Mouse (Mus musculus) heart, adult 2 months (tissue): Measurements from ENCODE around the gene Minpp1. TPM values are rescaled to one million over a fixed set of nuclear protein-coding genes. Genes with fewer than 3 reads are reported as not detected.

ENCODE experiments used
- DNase-seq, 2 experiments: peaks; one replicate each; pipeline ENCODE4 v3.0.0; 2021
- H3K27ac ChIP-seq: fragments of 200-600 bp; 2 replicates; pipeline ENCODE4 v1.8.1; 2022
- H3K27me3 ChIP-seq: fragments of 200-500 bp; 2 replicates; pipeline ENCODE4 v1.6.1; 2012; ENCODE audit warnings: mild to moderate bottlenecking, low read length, inconsistent platforms, mixed read lengths; ENCODE audit not compliant: control insufficient read depth, insufficient read depth
- H3K36me3 ChIP-seq: fragments of 200-500 bp; 2 replicates; pipeline ENCODE4 v1.6.1; 2012; ENCODE audit warnings: low read length, inconsistent platforms; ENCODE audit not compliant: control insufficient read depth, insufficient read depth
- H3K4me1 ChIP-seq: fragments of 200-500 bp; 2 replicates; pipeline ENCODE4 v1.6.1; 2011; ENCODE audit warnings: low read length; ENCODE audit not compliant: control insufficient read depth, insufficient read depth
- H3K4me3 ChIP-seq: fragments of 200-600 bp; 2 replicates; pipeline ENCODE4 v1.8.1; 2022
- H3K79me2 ChIP-seq: fragments of 200-500 bp; replicated peaks from 2 replicates; pipeline ENCODE4 v1.6.1; 2012; ENCODE audit warnings: mild to moderate bottlenecking, inconsistent platforms, low read length, moderate library complexity, mixed read lengths; ENCODE audit not compliant: control insufficient read depth, insufficient read depth
- H3K9ac ChIP-seq: fragments of 200-500 bp; 2 replicates; pipeline ENCODE4 v1.6.1; 2012; ENCODE audit warnings: low read depth, mild to moderate bottlenecking, control low read depth, inconsistent platforms, low read length, mixed read lengths
- CTCF ChIP-seq: fragments of 200-600 bp; IDR thresholded peaks from 2 replicates; pipeline ENCODE4 v1.8.1; 2022; ENCODE audit warnings: antibody characterized with exemption, mild to moderate bottlenecking, moderate library complexity
- EP300 ChIP-seq: fragments of 200-500 bp; IDR thresholded peaks from 2 replicates; pipeline ENCODE4 v1.6.1; 2011; ENCODE audit warnings: low read depth, low read length, control low read depth; ENCODE audit not compliant: insufficient read depth
- POLR2A ChIP-seq: fragments of 200-500 bp; IDR thresholded peaks from 2 replicates; pipeline ENCODE4 v1.6.1; 2011; ENCODE audit warnings: mild to moderate bottlenecking, low read depth, low read length, control low read depth; ENCODE audit not compliant: insufficient read depth
- WGBS: fragments of 180-500 bp; shearing (Covaris S2); methylation state at CpG from one replicate; pipeline ENCODE4 v1.1.7; 2018; 5-methylcytosine and 5-hydroxymethylcytosine counted together
- intact Hi-C: fragments of 180-260 bp; cut with DNase I; formaldehyde crosslinking; loops from one replicate; pipeline ENCODE4 v1.15.1; 2025
- polyA plus RNA-seq: library from polyadenylated mRNA; depleted of rRNA; stranded (reverse); fragments of >200 nt; gene quantifications from 2 replicates; pipeline ENCODE4 v1.2.3, GENCODE M21; 2012
- total RNA-seq, 2 experiments: library from RNA; stranded (reverse); gene quantifications; 2 replicates each; pipeline ENCODE4 v1.2.3; 2021

Gene Minpp1
- total and polyA plus RNA-seq, 3 experiments: 8.7 to 14.3 (median 14.2) TPM

DNA sequence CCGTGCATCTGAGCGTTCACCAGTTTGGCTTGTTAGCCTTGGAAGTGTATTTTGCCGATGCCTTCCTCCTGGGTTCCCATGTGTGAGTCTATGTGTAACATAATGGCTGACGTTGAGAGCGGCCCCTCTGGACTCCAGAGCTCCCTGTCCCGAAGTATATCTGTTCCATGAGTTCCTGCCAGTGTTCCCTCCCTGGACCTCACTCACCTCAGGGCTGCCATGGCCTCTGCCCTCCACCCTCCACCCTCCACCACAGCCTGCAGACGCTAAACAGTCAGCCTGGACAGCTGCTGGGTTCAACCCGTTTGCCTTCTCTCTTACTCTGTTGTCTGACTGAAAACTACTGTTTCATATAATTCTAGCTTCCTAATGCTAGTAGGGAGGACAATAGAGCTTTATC lies 20.5 kb downstream of the Minpp1 start:
- Histone ChIP-seq H3K27ac (no peak overlapping the region), H3K9ac (no peak overlapping the region), H3K4me3 (no peak overlapping the region), H3K36me3 (peaks cover under 1% of the 10 kb centered on the region; the same call in 1 of the 2 replicates), H3K27me3 (no peaks in the 10 kb centered on the region), H3K79me2 (no peaks in the 10 kb centered on the region; the same call in 1 of the 2 replicates), H3K4me1 (no peaks in the 10 kb centered on the region)
- intact Hi-C loops: loop anchor here (5.0 to 10.0 kb wide), 2 partner anchors 534 to 859 kb away; no protein-coding TSS in a partner anchor
- DNase-seq: no peak
- TF ChIP-seq EP300: no peak
- no peak for TF ChIP-seq CTCF
- no peak for TF ChIP-seq POLR2A
- WGBS: 84% methylated on average over 8 of the region's 8 CpGs

DNA sequence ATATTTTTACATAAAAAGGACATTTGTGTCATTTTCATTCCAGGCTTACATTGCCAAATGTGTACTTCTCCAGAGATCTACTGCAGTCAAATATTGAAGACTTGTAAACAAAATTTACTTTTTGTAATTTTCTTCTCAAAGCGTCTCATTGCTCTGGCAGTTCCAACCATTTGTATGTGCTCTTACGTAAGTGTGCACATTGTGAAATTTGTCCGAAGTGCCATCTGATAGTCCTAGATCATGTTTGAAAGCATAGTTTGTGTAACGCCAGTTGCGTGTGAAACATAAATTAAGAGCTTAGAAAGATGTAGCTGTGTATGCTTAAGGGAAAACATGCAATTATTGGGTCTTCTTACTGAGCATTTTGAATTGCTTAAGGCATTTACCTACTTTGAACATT lies 20.9 kb downstream of the Minpp1 start:
- Histone ChIP-seq H3K4me1 (no peaks in the 10 kb centered on the region), H3K79me2 (no peaks in the 10 kb centered on the region; the same call in 1 of the 2 replicates), H3K9ac (no peak overlapping the region), H3K4me3 (no peak overlapping the region), H3K36me3 (peaks cover 2% of the 10 kb centered on the region; the same call in 1 of the 2 replicates), H3K27ac (no peak overlapping the region), H3K27me3 (no peaks in the 10 kb centered on the region)
- WGBS: 95% methylated on average over 5 of the region's 5 CpGs
- TF ChIP-seq CTCF (no peak), POLR2A (no peak), EP300 (no peak)
- no peak for DNase-seq
- intact Hi-C loops: loop anchor here (5.0 to 10.0 kb wide), 2 partner anchors 534 to 858 kb away; no protein-coding TSS in a partner anchor

DNA sequence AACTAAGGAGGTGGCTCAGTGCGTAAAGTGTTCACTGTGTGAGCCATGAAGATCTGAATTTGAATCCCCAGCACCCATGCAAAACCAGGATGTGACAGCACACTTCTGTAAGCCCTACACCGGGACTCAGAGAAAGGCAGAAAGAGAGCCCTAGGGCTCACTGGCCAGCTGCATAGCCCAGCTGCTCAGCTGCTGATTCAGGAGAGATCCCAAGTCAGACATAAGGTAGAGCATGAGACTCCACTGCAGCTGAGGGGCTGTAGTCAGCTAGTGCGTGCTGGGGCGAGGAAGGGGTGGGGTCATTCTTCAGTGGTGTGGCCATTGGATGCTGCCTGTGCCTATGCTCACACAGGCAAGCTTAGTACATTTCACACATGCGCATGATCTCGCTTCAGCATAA lies 21.5 kb downstream of the Minpp1 start:
- Histone ChIP-seq H3K27ac (no peak overlapping the region), H3K27me3 (no peaks in the 10 kb centered on the region), H3K4me3 (no peak overlapping the region), H3K4me1 (no peaks in the 10 kb centered on the region), H3K79me2 (no peaks in the 10 kb centered on the region; the same call in 1 of the 2 replicates), H3K36me3 (peaks cover 2% of the 10 kb centered on the region; the same call in 1 of the 2 replicates), H3K9ac (no peak overlapping the region)
- DNase-seq: no peak
- WGBS: 95% methylated on average over 6 of the region's 6 CpGs
- intact Hi-C loops: loop anchor here (5.0 to 10.0 kb wide), 2 partner anchors 535 to 858 kb away; no protein-coding TSS in a partner anchor
- TF ChIP-seq EP300 (no peak), CTCF (no peak), POLR2A (no peak)

DNA sequence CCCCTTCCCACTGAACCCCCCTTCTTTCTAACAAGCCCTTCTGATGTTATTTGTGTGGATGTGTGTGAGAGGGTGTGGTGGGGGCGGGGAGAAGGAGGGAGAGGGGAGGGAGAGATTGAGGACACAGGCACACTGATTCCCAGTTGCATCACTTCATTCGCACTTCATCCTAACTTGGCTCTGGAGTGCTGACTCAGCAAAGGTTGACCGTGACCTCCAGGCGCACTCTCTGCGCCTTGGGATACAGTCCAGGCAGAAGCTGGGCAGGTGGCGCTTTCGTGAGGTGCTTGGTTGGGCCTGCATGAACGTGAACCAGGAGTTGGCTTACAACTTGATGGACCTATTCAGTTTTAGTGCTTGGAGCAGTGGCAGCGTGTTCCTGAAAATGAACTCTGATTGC lies 22.0 kb downstream of the Minpp1 start:
- TF ChIP-seq EP300 (no peak), CTCF (no peak), POLR2A (no peak)
- DNase-seq: no peak
- intact Hi-C loops: loop anchor here (5.0 to 10.0 kb wide), 2 partner anchors 535 to 857 kb away; no protein-coding TSS in a partner anchor
- Histone ChIP-seq H3K36me3 (peaks cover 2% of the 10 kb centered on the region; the same call in 1 of the 2 replicates), H3K27ac (no peak overlapping the region), H3K4me1 (no peaks in the 10 kb centered on the region), H3K27me3 (no peaks in the 10 kb centered on the region), H3K4me3 (no peak overlapping the region), H3K79me2 (no peaks in the 10 kb centered on the region; the same call in 1 of the 2 replicates), H3K9ac (no peak overlapping the region)
- 90% methylated on average over 9 of the region's 9 CpGs for WGBS

DNA sequence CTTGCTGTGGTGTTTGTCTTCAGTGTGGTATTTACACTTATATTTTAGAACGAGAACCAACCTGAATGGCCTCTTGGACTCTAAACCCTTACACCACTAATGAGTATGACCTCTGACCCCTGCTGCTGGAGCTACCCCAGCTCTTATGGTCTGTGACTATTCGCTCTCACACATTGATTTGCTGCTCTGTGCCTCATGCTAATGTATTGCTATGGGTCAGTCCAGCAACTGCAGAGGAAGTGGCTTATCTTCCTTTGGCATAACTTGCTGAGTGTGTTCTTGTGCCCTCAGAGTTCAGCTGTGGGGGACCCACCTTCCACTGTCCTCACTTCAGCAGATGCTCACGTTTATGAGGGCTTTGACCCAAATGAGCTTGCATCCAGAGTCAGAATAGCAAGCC lies 24.7 kb downstream of the Minpp1 start:
- intact Hi-C loops: no loop called here
- Histone ChIP-seq H3K4me3 (no peak overlapping the region), H3K36me3 (peaks cover 2% of the 10 kb centered on the region; the same call in 1 of the 2 replicates), H3K27ac (no peak overlapping the region), H3K9ac (no peak overlapping the region), H3K27me3 (no peaks in the 10 kb centered on the region), H3K79me2 (no peaks in the 10 kb centered on the region), H3K4me1 (no peaks in the 10 kb centered on the region)
- no peak for TF ChIP-seq CTCF
- no peak for TF ChIP-seq EP300
- no peak for TF ChIP-seq POLR2A
- no peak for DNase-seq
- 71% methylated on average over 3 of the region's 3 CpGs for WGBS

DNA sequence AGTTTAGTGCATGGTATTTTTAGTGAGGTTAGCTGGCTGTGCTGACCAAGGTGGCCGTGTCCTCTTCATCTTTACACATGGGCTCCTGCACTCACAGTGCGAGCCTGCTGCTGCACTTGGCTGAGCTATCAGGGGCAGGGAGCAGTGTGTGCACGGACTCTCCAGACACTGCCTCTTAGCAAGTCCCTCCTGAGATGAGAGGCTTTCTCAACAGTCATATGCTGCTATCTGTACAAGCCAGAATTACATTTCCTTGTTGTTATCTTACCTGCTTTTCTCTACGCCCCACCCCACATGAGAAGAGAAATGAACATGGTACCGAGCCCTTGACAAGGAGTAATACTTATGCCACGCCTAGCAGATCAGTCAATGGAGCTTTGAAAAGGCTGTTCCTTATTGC lies 25.4 kb downstream of the Minpp1 start:
- Histone ChIP-seq H3K36me3 (peaks cover 2% of the 10 kb centered on the region; the same call in 1 of the 2 replicates), H3K9ac (no peak overlapping the region), H3K27ac (no peak overlapping the region), H3K4me3 (no peak overlapping the region), H3K27me3 (no peaks in the 10 kb centered on the region), H3K79me2 (no peaks in the 10 kb centered on the region), H3K4me1 (no peaks in the 10 kb centered on the region)
- WGBS: 79% methylated on average over 6 of the region's 6 CpGs
- TF ChIP-seq EP300: no peak
- no peak for TF ChIP-seq POLR2A
- TF ChIP-seq CTCF: no peak
- intact Hi-C loops: no loop called here
- DNase-seq: no peak
